ENCODE assay signal across 20 mouse cellular contexts in genomic region chr13:36538385-36538784, GRCm38 (mm10).
DNase-seq lines count a peak whose midpoint lies in the region; ATAC-seq and TF ChIP-seq lines count a peak whose summit lies in the region.
"Had no signal": no experiment of that assay in that cellular context is flagged by ENCODE, and none has a peak within 500 bp of the region (broad histone marks: within the 10 kb centered on the region; RNA-seq: fewer than 3 reads in every experiment).

No protein-coding gene starts in this region.

- no peak overlapping the region for H3K4me2 ChIP-seq in forebrain, embryonic 14.5 days (ENCODE audit: low read length)
- no peak overlapping the region for H3K4me2 ChIP-seq in forebrain, postnatal 0 days (ENCODE audit: low read depth)
- no peak overlapping the region for H3K4me2 ChIP-seq in neural tube, embryonic 11.5 days (ENCODE audit: low read depth)
- H3K4me2 ChIP-seq in neural tube, embryonic 13.5 days: no peak overlapping the region

- TF ChIP-seq CTCF in forebrain, postnatal 0 days (IDR thresholded peaks at IDR 0.05; ENCODE audit: low read depth): no peak

- H3K4me1 ChIP-seq in forebrain, embryonic 14.5 days (ENCODE audit: control insufficient read depth, insufficient read depth, low read length): peaks cover 2% of the 10 kb centered on the region; the same call in 1 of the 2 replicates
- no peaks in the 10 kb centered on the region for H3K4me1 ChIP-seq in forebrain, postnatal 0 days (ENCODE audit: insufficient read depth)
- H3K4me1 ChIP-seq in neural tube, embryonic 11.5 days (ENCODE audit: control insufficient read depth, insufficient read depth, low read length): peaks cover 4% of the 10 kb centered on the region
- H3K4me1 ChIP-seq in neural tube, embryonic 13.5 days (replicated peaks): peaks cover 51% of the 10 kb centered on the region

- DNase-seq in forebrain, embryonic 14.5 days (ENCODE audit: low spot score): no peak
- no peak for DNase-seq in forebrain, postnatal 0 days
- DNase-seq in neural tube, embryonic 11.5 days (ENCODE audit: low spot score): no peak
- DNase-seq in neural tube, embryonic 10.5 days (ENCODE audit: extremely low spot score, low spot score): no peak
- no peak for DNase-seq in cerebellum, postnatal 4 days (ENCODE audit: low spot score in 2 of 2)
- DNase-seq in spleen, postnatal 4 days (ENCODE audit: low spot score in 2 of 2): no peak
- DNase-seq: adrenal gland, postnatal 10 days; cerebellum, adult 11 months; embryo, embryonic 11 days; gastrocnemius, postnatal 25 days; kidney, postnatal 36 days; left cerebral cortex, postnatal 4 days; liver; lung, postnatal 10 days; thymus, postnatal 14 days had no signal

- H3K27ac ChIP-seq in forebrain, embryonic 14.5 days (ENCODE audit: low read depth, low read length): no peak overlapping the region
- no peak overlapping the region for H3K27ac ChIP-seq in forebrain, postnatal 0 days (ENCODE audit: low read depth, low read length)
- peak overlapping the region; percentile 76 for H3K27ac ChIP-seq in neural tube, embryonic 11.5 days (ENCODE audit: low read depth, low read length)
- H3K27ac ChIP-seq in neural tube, embryonic 13.5 days (replicated peaks): peak overlapping the region; percentile 89
- H3K27ac ChIP-seq: left cerebral cortex, adult 2 months had no signal

- H3K36me3 ChIP-seq in forebrain, embryonic 14.5 days (ENCODE audit: control insufficient read depth, insufficient read depth, low read length): no peaks in the 10 kb centered on the region
- no peaks in the 10 kb centered on the region for H3K36me3 ChIP-seq in forebrain, postnatal 0 days (ENCODE audit: insufficient read depth)
- H3K36me3 ChIP-seq in neural tube, embryonic 11.5 days (ENCODE audit: control insufficient read depth, insufficient read depth, low read length): no peaks in the 10 kb centered on the region
- H3K36me3 ChIP-seq in neural tube, embryonic 13.5 days: no peaks in the 10 kb centered on the region

- 42% methylated on average over 2 of the region's 2 CpGs for WGBS in forebrain, embryonic 14.5 days
- WGBS in forebrain, postnatal 0 days: 49% methylated on average over 2 of the region's 2 CpGs
- 53% methylated on average over 2 of the region's 2 CpGs for WGBS in neural tube, embryonic 11.5 days
- WGBS in neural tube, embryonic 13.5 days: 39% methylated on average over 2 of the region's 2 CpGs

- no peaks in the 10 kb centered on the region for H3K27me3 ChIP-seq in forebrain, embryonic 14.5 days (replicated peaks; ENCODE audit: control insufficient read depth, insufficient read depth, low read length)
- no peaks in the 10 kb centered on the region for H3K27me3 ChIP-seq in forebrain, postnatal 0 days (ENCODE audit: insufficient read depth, low read length)
- no peaks in the 10 kb centered on the region for H3K27me3 ChIP-seq in neural tube, embryonic 11.5 days (ENCODE audit: control insufficient read depth, insufficient read depth, low read length)
- no peaks in the 10 kb centered on the region for H3K27me3 ChIP-seq in neural tube, embryonic 13.5 days

- no peak overlapping the region for H3K4me3 ChIP-seq in forebrain, embryonic 14.5 days (ENCODE audit: low read depth, low read length)
- no peak overlapping the region for H3K4me3 ChIP-seq in forebrain, postnatal 0 days (ENCODE audit: low read depth, low read length)
- H3K4me3 ChIP-seq in neural tube, embryonic 11.5 days (ENCODE audit: low read depth, low read length): no peak overlapping the region
- no peak overlapping the region for H3K4me3 ChIP-seq in neural tube, embryonic 13.5 days
- H3K4me3 ChIP-seq: left cerebral cortex, adult 2 months had no signal

- 0 out of 2 replicates have a peak, but pooled peaks cover under 1% of the 10 kb centered on the region for H3K9me3 ChIP-seq in forebrain, embryonic 14.5 days (replicated peaks; ENCODE audit: control insufficient read depth, low read length)
- no peaks in the 10 kb centered on the region for H3K9me3 ChIP-seq in forebrain, postnatal 0 days (ENCODE audit: low read length)
- no peaks in the 10 kb centered on the region for H3K9me3 ChIP-seq in neural tube, embryonic 11.5 days (ENCODE audit: control insufficient read depth, low read length)
- H3K9me3 ChIP-seq in neural tube, embryonic 13.5 days: 0 out of 2 replicates have a peak, but pooled peaks cover under 1% of the 10 kb centered on the region
- H3K9me3 ChIP-seq: G1E had no signal

- no peak overlapping the region for H3K9ac ChIP-seq in forebrain, embryonic 14.5 days (ENCODE audit: low read length)
- no peak overlapping the region for H3K9ac ChIP-seq in forebrain, postnatal 0 days
- H3K9ac ChIP-seq in neural tube, embryonic 11.5 days (ENCODE audit: low read length): no peak overlapping the region
- H3K9ac ChIP-seq in neural tube, embryonic 13.5 days: no peak overlapping the region

- ATAC-seq in forebrain, embryonic 14.5 days: peak; percentile 18; the same call in 1 of the 2 replicates
- ATAC-seq in forebrain, postnatal 0 days: no peak
- no peak for ATAC-seq in neural tube, embryonic 11.5 days (ENCODE audit: insufficient read depth, low FRiP score, low TSS enrichment)
- peak; percentile 28; the same call in 1 of the 2 replicates for ATAC-seq in neural tube, embryonic 13.5 days (ENCODE audit: low read depth)
- ATAC-seq: activated CD4-positive, CD25-positive, alpha-beta regulatory T cell, adult 4 months; inflammation-experienced regulatory T-cells, adult 6 months had no signal

Comparison
In these comparisons a context has a peak if more than half of its experiments do, and no peak if none do; other contexts are left out.
1. ATAC-seq: peak in forebrain, embryonic 14.5 days (single experiment) and neural tube, embryonic 13.5 days (single experiment); none in forebrain, postnatal 0 days (single experiment) and neural tube, embryonic 11.5 days (single experiment).
2. H3K27ac ChIP-seq: peak in neural tube, embryonic 11.5 days (single experiment) and neural tube, embryonic 13.5 days (single experiment); none in forebrain, embryonic 14.5 days (single experiment) and forebrain, postnatal 0 days (single experiment).